Mouse (Mus musculus) midbrain, embryonic 12.5 days (tissue): ENCODE measurements around the gene Cmip. TPM values are rescaled to one million over a fixed set of nuclear protein-coding genes. Genes with fewer than 3 reads are reported as not detected.

ENCODE experiments used
- ATAC-seq: fragments of 200-750 bp; cut with Nextera tagmentation; 2 replicates; pipeline ENCODE4 v1.8.0; 2017; ENCODE audit warnings: low read depth, moderate TSS enrichment, moderate library complexity; ENCODE audit not compliant: low FRiP score
- H3K27ac ChIP-seq: fragments of 300-500 bp; sonication (generic); replicated peaks from 2 replicates; pipeline ENCODE4 v1.5.1; 2016; ENCODE audit warnings: mild to moderate bottlenecking
- H3K27me3 ChIP-seq: fragments of 300-500 bp; sonication (generic); 2 replicates; pipeline ENCODE4 v1.6.1; 2016; ENCODE audit warnings: mild to moderate bottlenecking
- H3K36me3 ChIP-seq: fragments of 300-500 bp; sonication (generic); 2 replicates; pipeline ENCODE4 v1.6.1; 2016
- H3K4me1 ChIP-seq: fragments of 300-500 bp; sonication (generic); 2 replicates; pipeline ENCODE4 v1.6.1; 2016
- H3K4me2 ChIP-seq: fragments of 300-500 bp; sonication (generic); replicated peaks from 2 replicates; pipeline ENCODE4 v1.6.1; 2016; ENCODE audit warnings: mild to moderate bottlenecking, moderate library complexity
- H3K4me3 ChIP-seq: fragments of 300-500 bp; sonication (generic); 2 replicates; pipeline ENCODE4 v1.5.1; 2016; ENCODE audit warnings: mild to moderate bottlenecking
- H3K9ac ChIP-seq: fragments of 300-500 bp; sonication (generic); replicated peaks from 2 replicates; pipeline ENCODE4 v1.6.1; 2016; ENCODE audit warnings: mild to moderate bottlenecking, moderate library complexity
- H3K9me3 ChIP-seq: fragments of 300-500 bp; sonication (generic); 2 replicates; pipeline ENCODE4 v1.6.1; 2016; ENCODE audit warnings: mild to moderate bottlenecking
- WGBS: fragments of 180-500 bp; shearing (Covaris S2); methylation state at CpG from one replicate; pipeline ENCODE4 v1.1.7; 2016; 5-methylcytosine and 5-hydroxymethylcytosine counted together
- polyA plus RNA-seq: library from polyadenylated mRNA; unstranded; fragments of >200 nt; fragmentation: Nextera tagmentation; extraction: Ambion mirVana; gene quantifications from 2 replicates; pipeline ENCODE4 v1.2.1, GENCODE M21; 2016

Gene Cmip
- polyA plus RNA-seq, 1 experiment from 2014 or later, result 30.0 TPM

DNA sequence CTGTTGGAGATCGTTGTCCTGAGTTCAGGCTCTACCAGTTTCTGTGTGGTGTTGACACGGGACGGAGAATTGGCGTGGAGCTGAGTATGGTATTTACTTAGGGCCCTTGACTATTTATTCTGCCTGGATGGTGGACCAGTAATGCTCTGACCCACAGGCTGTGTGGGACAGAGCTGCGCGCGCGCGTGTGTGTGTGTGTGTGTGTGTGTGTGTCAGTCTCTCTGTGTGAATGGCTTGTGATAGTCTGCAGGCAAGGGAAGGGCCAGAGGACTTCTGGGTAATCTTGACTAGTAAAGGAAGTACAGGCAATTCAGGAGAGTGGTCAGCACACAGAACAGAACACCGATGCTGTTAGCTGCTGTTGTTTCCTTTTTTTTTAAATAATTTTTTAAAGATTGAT is 24.8 kb downstream of the Cmip start:
- 90% methylated on average over 10 of the region's 10 CpGs for WGBS
- H3K9me3 ChIP-seq, result 0 out of 2 replicates have a peak, but pooled peaks cover 3% of the 10 kb centered on the region
- H3K4me2 ChIP-seq, result no peak overlapping the region
- H3K36me3 ChIP-seq, result peaks cover 18% of the 10 kb centered on the region
- no peak overlapping the region for H3K4me3 ChIP-seq
- no peak for ATAC-seq
- no peaks in the 10 kb centered on the region for H3K27me3 ChIP-seq
- H3K4me1 ChIP-seq, result peaks cover 52% of the 10 kb centered on the region
- 0 out of 2 replicates have a peak overlapping the region, but pooled peaks have one; percentile 30 for H3K27ac ChIP-seq
- H3K9ac ChIP-seq, result no peak overlapping the region

DNA sequence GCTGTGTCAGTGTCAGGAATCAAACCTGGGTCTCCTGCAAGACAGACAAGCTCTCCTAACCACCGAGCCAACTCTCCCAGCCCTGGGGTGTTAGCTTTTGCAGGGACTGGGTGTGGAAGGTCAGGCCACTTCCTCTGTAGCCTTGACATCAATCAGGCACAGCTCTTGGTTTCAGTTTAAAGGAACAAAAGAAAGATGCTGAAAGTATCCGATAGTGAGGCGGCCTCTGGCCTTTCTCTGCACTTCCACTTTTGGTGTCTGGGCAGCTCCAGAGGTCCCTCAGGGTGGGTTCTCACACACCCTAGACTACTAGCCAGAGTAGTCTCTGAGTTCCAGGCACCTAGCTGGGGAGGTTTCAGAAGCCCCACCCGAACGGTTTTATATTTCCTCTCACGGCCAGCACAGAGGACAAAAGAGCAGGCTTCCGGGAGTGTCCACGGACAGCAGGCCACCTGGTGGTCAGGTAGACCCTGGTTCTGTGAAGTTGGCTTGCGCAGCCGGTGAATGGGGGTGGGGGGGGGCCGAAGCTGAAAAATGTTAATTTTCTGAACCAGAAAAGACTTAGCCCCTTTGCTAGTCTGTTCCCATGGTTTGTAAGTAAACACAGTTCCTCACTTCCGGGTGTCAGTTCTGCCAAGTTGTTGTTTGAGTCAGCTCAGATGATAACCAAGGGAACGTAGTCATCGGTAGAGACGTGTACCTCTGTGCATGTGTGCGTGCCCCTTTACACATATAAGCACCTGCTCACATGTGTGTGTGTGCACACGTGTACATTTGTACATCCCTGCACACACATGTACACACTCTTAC is 25.5 kb downstream of the Cmip start:
- ATAC-seq, result no peak
- Histone ChIP-seq H3K36me3 (peaks cover 18% of the 10 kb centered on the region), H3K4me1 (peaks cover 52% of the 10 kb centered on the region), H3K9me3 (0 out of 2 replicates have a peak, but pooled peaks cover 3% of the 10 kb centered on the region), H3K4me2 (no peak overlapping the region), H3K27me3 (no peaks in the 10 kb centered on the region), H3K4me3 (no peak overlapping the region), H3K27ac (0 out of 2 replicates have a peak overlapping the region, but pooled peaks have one; percentile 30), H3K9ac (0 out of 2 replicates have a peak overlapping the region, but pooled peaks have one; percentile 11)
- WGBS, result 70% methylated on average over 17 of the region's 17 CpGs

DNA sequence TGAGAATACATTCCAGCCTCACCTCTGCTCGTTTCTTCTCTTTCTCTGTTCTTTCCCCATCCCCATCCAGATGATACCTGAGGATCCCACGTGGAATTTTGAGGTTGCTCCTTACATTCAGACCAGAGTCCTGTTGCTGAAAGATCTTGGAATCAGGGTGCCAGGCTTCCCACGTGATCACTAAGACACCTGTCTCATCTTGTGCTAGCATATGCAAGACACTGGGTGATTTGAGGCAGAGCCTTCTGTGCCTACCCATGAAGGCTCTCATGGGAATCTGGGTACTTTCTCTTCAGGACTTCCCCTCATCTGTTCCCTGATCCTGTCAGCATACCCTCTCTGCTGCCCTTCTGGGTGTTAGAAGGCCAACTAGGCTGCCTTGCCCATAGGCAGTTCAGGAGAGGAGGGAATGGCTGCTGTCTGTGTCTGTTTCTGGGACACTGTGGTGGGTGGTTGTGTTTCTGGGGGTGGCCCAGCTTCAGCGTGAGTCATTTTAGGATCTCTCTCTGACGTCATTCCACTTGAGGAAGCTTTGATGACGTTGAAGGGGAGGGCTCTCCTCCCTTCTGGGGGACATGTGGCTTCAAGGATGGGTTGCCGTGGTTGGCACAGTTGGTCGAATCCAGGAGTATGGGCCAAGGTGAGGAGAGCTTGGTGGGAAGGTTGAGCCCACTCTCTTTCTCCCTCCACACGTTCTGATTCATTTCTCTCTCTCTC is 28.1 kb downstream of the Cmip start:
- H3K36me3 ChIP-seq, result peaks cover 18% of the 10 kb centered on the region
- 0 out of 2 replicates have a peak, but pooled peaks cover 3% of the 10 kb centered on the region for H3K9me3 ChIP-seq
- WGBS, result 86% methylated on average over 9 of the region's 9 CpGs
- H3K27me3 ChIP-seq, result no peaks in the 10 kb centered on the region
- no peak overlapping the region for H3K9ac ChIP-seq
- H3K4me2 ChIP-seq, result no peak overlapping the region
- H3K27ac ChIP-seq, result no peak overlapping the region
- H3K4me3 ChIP-seq, result no peak overlapping the region
- peaks cover 36% of the 10 kb centered on the region for H3K4me1 ChIP-seq
- no peak for ATAC-seq

DNA sequence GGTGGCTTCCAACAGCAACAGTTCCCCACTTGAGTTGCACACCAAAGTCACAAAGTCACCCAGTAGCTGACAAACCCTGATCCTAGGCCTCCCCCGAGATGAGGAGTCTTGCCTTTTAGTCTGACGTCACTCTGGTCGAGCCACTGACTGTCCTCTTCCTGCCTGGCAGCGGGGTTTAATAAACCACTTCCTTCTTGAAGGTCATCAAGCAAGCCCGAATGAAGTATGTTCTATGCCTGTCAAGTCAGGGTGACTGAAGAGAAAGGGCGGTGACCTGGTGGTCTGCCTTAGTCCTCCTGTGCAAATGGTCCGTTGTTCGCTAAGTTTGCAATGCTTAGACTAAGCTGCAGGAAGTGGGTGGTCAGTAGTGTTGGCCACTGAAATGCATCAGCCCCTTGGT is 31.1 kb downstream of the Cmip start:
- peaks cover 51% of the 10 kb centered on the region for H3K4me1 ChIP-seq

GRCm38 (mm10) chr8:117289016-117289415 is 32.2 kb downstream of the Cmip start:
- H3K4me1 ChIP-seq, result peaks cover 51% of the 10 kb centered on the region
- peaks cover 18% of the 10 kb centered on the region for H3K36me3 ChIP-seq
- WGBS, result 71% methylated on average over 9 of the region's 9 CpGs
- no peak overlapping the region for H3K27ac ChIP-seq
- no peak overlapping the region for H3K4me3 ChIP-seq
- H3K27me3 ChIP-seq, result no peaks in the 10 kb centered on the region
- H3K9me3 ChIP-seq, result 0 out of 2 replicates have a peak, but pooled peaks cover 3% of the 10 kb centered on the region
- H3K9ac ChIP-seq, result no peak overlapping the region
- ATAC-seq, result no peak
- no peak overlapping the region for H3K4me2 ChIP-seq

More for the DNA sequence above, 31.1 kb downstream of the Cmip start:
- Histone ChIP-seq H3K27ac (no peak overlapping the region), H3K4me3 (no peak overlapping the region), H3K9me3 (0 out of 2 replicates have a peak, but pooled peaks cover 3% of the 10 kb centered on the region), H3K9ac (no peak overlapping the region), H3K27me3 (no peaks in the 10 kb centered on the region), H3K36me3 (peaks cover 18% of the 10 kb centered on the region), H3K4me2 (no peak overlapping the region)
- WGBS, result 90% methylated on average over 8 of the region's 8 CpGs
- no peak for ATAC-seq

- Histone ChIP-seq H3K27ac (no peak overlapping the region), H3K36me3 (peaks cover 10% of the 10 kb centered on the region), H3K4me3 (no peak overlapping the region), H3K4me2 (no peak overlapping the region), H3K4me1 (peaks cover 53% of the 10 kb centered on the region), H3K27me3 (no peaks in the 10 kb centered on the region), H3K9me3 (0 out of 2 replicates have a peak, but pooled peaks cover 3% of the 10 kb centered on the region), H3K9ac (no peak overlapping the region)
- ATAC-seq, result no peak
- 80% methylated on average over 7 of the region's 7 CpGs for WGBS
Observed at GRCm38 (mm10) chr8:117290506-117290905, 33.6 kb downstream of the Cmip start.

GRCm38 (mm10) chr8:117292262-117292661 is 35.4 kb downstream of the Cmip start:
- peak; percentile 77 for ATAC-seq
- 24% methylated on average over 8 of the region's 8 CpGs for WGBS
- peaks cover 54% of the 10 kb centered on the region for H3K4me1 ChIP-seq

GRCm38 (mm10) chr8:117294812-117295211 is 37.9 kb downstream of the Cmip start:
- 84% methylated on average over 10 of the region's 10 CpGs for WGBS
- no peak overlapping the region for H3K4me3 ChIP-seq
- no peak overlapping the region for H3K9ac ChIP-seq
- peaks cover 70% of the 10 kb centered on the region for H3K4me1 ChIP-seq
- no peaks in the 10 kb centered on the region for H3K36me3 ChIP-seq
- H3K4me2 ChIP-seq, result no peak overlapping the region
- no peak for ATAC-seq
- no peaks in the 10 kb centered on the region for H3K9me3 ChIP-seq
- no peaks in the 10 kb centered on the region for H3K27me3 ChIP-seq
- no peak overlapping the region for H3K27ac ChIP-seq

More at GRCm38 (mm10) chr8:117292262-117292661, 35.4 kb downstream of the Cmip start:
- no peak overlapping the region for H3K27ac ChIP-seq
- H3K9ac ChIP-seq, result no peak overlapping the region
- no peaks in the 10 kb centered on the region for H3K27me3 ChIP-seq
- H3K9me3 ChIP-seq, result no peaks in the 10 kb centered on the region
- H3K36me3 ChIP-seq, result no peaks in the 10 kb centered on the region
- H3K4me2 ChIP-seq, result no peak overlapping the region
- H3K4me3 ChIP-seq, result no peak overlapping the region

- ATAC-seq, result no peak
- H3K9ac ChIP-seq, result no peak overlapping the region
- H3K4me2 ChIP-seq, result no peak overlapping the region
- H3K9me3 ChIP-seq, result no peaks in the 10 kb centered on the region
- no peak overlapping the region for H3K27ac ChIP-seq
- H3K36me3 ChIP-seq, result no peaks in the 10 kb centered on the region
- no peaks in the 10 kb centered on the region for H3K27me3 ChIP-seq
- WGBS, result 83% methylated on average over 12 of the region's 12 CpGs
- peaks cover 64% of the 10 kb centered on the region for H3K4me1 ChIP-seq
- no peak overlapping the region for H3K4me3 ChIP-seq
Observed at GRCm38 (mm10) chr8:117297913-117298518, 41.2 kb downstream of the Cmip start.

DNA sequence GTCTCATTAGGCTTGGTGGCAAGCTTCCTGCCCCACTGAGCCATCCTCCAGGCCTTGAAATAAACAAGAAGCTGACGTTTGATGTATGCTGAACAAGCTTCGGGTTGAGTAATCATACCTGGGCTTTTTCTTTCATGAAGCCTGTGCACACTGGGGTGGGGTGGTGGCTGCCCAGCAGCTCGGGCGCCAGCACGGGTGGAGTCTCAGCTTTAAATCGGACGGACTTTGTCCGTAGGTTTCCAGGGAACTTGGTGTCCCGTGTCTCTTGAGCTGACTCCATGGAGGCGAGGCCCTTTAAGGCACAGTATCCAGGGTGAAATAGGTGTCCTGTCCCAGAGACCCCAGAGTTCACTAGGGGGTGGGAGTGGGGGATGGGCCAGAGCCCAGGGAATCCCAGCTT is 42.3 kb downstream of the Cmip start:
- no peaks in the 10 kb centered on the region for H3K36me3 ChIP-seq
- no peak overlapping the region for H3K9ac ChIP-seq
- H3K4me3 ChIP-seq, result no peak overlapping the region
- no peaks in the 10 kb centered on the region for H3K27me3 ChIP-seq
- H3K9me3 ChIP-seq, result no peaks in the 10 kb centered on the region
- 88% methylated on average over 10 of the region's 10 CpGs for WGBS
- no peak overlapping the region for H3K4me2 ChIP-seq
- ATAC-seq, result no peak
- H3K27ac ChIP-seq, result no peak overlapping the region
- peaks cover 64% of the 10 kb centered on the region for H3K4me1 ChIP-seq

DNA sequence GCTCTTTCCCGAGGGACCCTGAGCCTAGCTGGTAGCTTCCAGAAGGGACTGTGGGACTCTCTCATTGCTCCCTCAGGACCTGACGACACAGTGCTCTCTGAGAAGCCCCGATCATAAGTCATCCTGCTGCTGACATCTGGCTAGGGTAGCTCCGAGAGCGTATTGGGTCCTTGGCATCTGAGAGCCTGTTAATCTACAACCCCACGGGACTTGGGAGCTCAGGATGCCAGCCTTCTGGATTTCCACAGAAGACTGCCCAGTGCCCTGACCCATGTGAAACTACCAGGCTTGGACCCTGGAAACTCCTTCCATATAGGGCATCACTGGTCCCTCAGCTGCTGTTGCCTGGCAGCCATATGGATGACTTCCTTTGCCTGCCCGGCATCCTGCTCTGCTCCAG is 43.3 kb downstream of the Cmip start:
- no peak overlapping the region; the same call in 1 of the 2 replicates for H3K27ac ChIP-seq
- H3K9ac ChIP-seq, result no peak overlapping the region
- no peaks in the 10 kb centered on the region for H3K27me3 ChIP-seq
- no peak overlapping the region for H3K4me3 ChIP-seq
- H3K4me2 ChIP-seq, result no peak overlapping the region
- no peaks in the 10 kb centered on the region for H3K9me3 ChIP-seq
- ATAC-seq, result no peak
- 84% methylated on average over 7 of the region's 7 CpGs for WGBS
- H3K36me3 ChIP-seq, result no peaks in the 10 kb centered on the region
- H3K4me1 ChIP-seq, result peaks cover 62% of the 10 kb centered on the region
